Mouse (Mus musculus): Measurements from ENCODE around the gene Gm42906. TPM values are rescaled to one million over a fixed set of nuclear protein-coding genes. Genes with fewer than 3 reads are reported as not detected.

The Gm42906 gene
- polyA plus RNA-seq, 1 experiment from 2014 or later: not detected

DNA sequence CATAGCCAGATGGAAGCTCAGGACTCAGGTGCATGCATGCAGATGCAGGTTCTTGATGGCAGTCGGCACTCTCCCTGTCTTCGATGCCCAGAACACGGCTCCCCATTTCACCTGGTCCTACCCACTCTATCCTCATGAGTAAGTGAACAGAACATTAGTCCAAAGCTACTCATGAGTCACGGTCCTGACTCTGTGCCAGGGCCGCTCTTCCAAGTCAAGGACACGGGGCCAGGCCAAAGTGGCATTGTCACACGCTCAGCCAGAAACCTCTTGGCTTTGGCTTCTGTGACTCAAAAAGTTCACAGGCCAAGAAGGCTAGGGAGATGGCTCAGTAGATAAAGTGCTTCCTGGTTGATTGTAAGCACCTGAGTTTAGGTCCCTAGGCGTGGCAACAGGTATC lies 81.3 kb downstream of the Gm42906 start:
- no peaks in the 10 kb centered on the region for H3K27me3 ChIP-seq
- H3K27ac ChIP-seq: no peak overlapping the region
- no peak overlapping the region for H3K4me3 ChIP-seq
- no peaks in the 10 kb centered on the region for H3K9me3 ChIP-seq (replicated peaks)
- no peak for ATAC-seq (ENCODE audit: low FRiP score)
- WGBS: 90% methylated on average over 8 of the region's 8 CpGs
- no peak overlapping the region for H3K9ac ChIP-seq
- no peak overlapping the region for H3K4me2 ChIP-seq (replicated peaks)
- no peaks in the 10 kb centered on the region for H3K36me3 ChIP-seq
- no peaks in the 10 kb centered on the region for H3K4me1 ChIP-seq

DNA sequence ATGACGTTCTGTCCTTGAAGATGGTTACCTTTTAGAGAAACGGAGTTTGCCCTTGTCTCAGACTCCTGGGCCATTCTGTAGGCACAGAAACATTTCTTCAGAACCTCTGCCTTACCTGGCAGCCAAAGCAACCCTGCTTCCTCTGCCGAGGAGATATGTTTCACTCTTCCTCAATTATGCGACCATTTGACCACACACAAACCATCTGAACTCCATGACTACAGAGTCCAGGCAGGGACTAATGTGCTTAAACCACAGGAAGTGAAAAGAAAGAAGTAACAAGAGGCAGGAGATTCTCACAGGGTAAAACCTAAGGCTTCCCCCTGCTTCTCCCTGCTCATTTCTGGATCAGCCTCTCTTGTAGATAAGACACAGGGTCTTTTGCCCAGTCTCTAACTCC lies 83.2 kb downstream of the Gm42906 start:
- no peak overlapping the region for H3K9ac ChIP-seq
- no peaks in the 10 kb centered on the region for H3K36me3 ChIP-seq
- H3K4me2 ChIP-seq (replicated peaks): no peak overlapping the region
- no peaks in the 10 kb centered on the region for H3K27me3 ChIP-seq
- no peaks in the 10 kb centered on the region for H3K4me1 ChIP-seq
- no peak overlapping the region for H3K4me3 ChIP-seq
- WGBS: 85% methylated on average over 4 of the region's 4 CpGs
- no peaks in the 10 kb centered on the region for H3K9me3 ChIP-seq (replicated peaks)
- no peak for ATAC-seq (ENCODE audit: low FRiP score)
- no peak overlapping the region for H3K27ac ChIP-seq

DNA sequence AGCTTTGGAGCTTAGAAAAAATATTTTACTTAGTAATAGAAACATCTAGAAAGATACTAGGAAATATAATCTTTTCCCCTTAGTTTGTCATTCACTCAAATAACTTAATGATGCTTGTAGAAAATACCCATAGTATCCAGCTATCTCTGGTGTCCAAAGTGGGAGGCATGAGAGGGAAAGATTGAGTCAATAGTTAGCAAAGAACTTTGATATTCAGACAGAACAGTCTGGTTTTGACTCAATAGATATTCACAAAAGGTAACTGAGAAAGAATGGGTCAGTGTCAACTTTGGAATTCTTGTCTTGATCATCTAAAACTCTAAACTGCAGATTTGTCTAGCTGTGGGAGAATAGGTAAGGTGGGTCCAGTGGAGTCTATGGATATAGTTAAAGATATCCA lies 94.3 kb downstream of the Gm42906 start:
- no peak for ATAC-seq (ENCODE audit: low FRiP score)
- H3K4me1 ChIP-seq: no peaks in the 10 kb centered on the region
- no peaks in the 10 kb centered on the region for H3K27me3 ChIP-seq
- H3K36me3 ChIP-seq: no peaks in the 10 kb centered on the region
- no peak overlapping the region for H3K9ac ChIP-seq
- H3K27ac ChIP-seq: no peak overlapping the region
- no peak overlapping the region for H3K4me3 ChIP-seq
- no peak overlapping the region for H3K4me2 ChIP-seq (replicated peaks)
- no peaks in the 10 kb centered on the region for H3K9me3 ChIP-seq (replicated peaks)

DNA sequence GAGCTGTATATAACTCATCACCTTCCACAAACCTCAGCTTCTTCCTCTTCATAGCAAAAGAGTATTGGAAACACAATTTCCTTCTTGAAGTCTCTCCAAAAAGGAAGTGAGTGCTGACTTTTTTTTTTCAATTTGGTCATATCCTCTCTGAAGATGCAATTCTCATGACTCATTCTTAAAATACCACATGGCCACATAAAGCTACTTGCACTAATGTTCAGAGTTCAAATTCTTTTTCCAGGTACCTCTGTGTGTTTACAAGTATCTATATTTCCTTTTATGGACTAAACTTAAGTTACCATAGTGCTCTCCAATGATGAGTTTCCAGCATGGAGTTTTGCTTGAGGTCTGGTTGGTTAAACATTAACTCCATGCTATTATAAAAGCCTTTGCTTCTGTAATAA lies 94.8 kb downstream of the Gm42906 start:
- Histone ChIP-seq H3K9ac (no peak overlapping the region), H3K27me3 (no peaks in the 10 kb centered on the region), H3K9me3 (replicated peaks) (no peaks in the 10 kb centered on the region), H3K4me2 (replicated peaks) (no peak overlapping the region), H3K4me3 (no peak overlapping the region), H3K36me3 (no peaks in the 10 kb centered on the region), H3K27ac (no peak overlapping the region), H3K4me1 (no peaks in the 10 kb centered on the region)
- no peak for ATAC-seq (ENCODE audit: low FRiP score)

DNA sequence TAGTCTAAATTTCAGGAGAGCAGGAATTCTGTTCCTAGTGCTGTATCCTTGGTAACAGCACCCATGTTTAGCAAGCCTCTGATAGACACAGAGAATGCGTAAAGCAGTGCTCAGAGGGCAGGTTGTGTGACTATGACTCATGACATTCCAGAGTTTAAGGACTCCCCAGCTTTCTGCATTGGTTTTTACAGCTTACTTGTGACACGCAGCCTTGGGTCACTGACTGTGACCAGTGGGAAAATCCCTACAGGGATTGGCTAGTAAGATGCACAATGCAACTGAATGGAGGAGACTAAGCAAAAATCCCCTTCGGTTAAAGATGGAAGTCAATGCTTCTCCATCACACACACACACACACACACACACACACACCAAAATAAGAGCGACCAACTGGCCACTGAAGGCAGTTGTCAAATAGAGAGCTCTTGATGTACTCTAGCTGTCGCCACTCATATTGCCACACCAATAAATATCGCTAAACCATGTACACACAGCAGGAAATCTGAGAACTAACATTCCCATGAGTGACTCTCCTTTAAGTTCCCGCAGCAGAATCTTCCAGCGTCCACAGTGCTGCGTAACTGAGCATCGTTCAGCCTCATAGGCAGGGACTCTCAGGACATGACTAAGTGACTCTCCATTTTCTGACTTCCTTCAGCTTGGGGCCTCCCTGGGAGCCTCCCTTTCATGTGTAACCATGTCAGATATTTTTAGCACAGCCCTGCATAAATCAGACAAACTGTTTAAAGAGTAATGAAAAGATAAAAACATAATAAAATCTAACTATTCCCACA lies 112.0 kb downstream of the Gm42906 start:
- WGBS: 77% methylated on average over 10 of the region's 10 CpGs
- Histone ChIP-seq H3K36me3 (no peaks in the 10 kb centered on the region), H3K9ac (no peak overlapping the region), H3K27ac (no peak overlapping the region), H3K4me3 (no peak overlapping the region), H3K9me3 (replicated peaks) (no peaks in the 10 kb centered on the region), H3K4me2 (replicated peaks) (no peak overlapping the region), H3K27me3 (no peaks in the 10 kb centered on the region), H3K4me1 (no peaks in the 10 kb centered on the region)
- no peak for ATAC-seq (ENCODE audit: low FRiP score)

DNA sequence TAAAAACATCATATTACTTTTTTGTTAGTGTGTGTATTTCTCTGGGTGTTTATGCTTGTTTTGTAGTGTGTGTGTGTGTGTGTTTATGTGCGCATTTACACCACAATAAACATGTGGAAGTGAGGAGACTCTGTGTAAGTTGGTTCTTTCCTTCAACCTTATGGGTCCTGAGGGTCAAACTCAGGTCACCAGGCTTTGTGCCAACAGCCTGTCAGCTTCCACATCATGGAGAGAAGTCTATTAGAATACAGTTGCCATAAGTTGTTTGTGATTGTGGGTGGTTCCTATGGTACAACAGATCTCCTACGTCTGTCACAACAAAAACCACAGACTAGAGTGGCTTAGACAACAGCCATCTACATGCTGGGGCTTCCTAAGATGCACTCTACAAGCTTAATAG lies 127.7 kb downstream of the Gm42906 start:
- no peaks in the 10 kb centered on the region for H3K36me3 ChIP-seq
- no peaks in the 10 kb centered on the region for H3K4me1 ChIP-seq
- no peak overlapping the region for H3K4me2 ChIP-seq (replicated peaks)
- no peak for ATAC-seq (ENCODE audit: low FRiP score)
- no peak overlapping the region for H3K27ac ChIP-seq
- H3K9me3 ChIP-seq (replicated peaks): no peaks in the 10 kb centered on the region
- no peak overlapping the region for H3K9ac ChIP-seq
- WGBS: 78% methylated on average over 2 of the region's 2 CpGs
- H3K27me3 ChIP-seq: no peaks in the 10 kb centered on the region
- H3K4me3 ChIP-seq: no peak overlapping the region

DNA sequence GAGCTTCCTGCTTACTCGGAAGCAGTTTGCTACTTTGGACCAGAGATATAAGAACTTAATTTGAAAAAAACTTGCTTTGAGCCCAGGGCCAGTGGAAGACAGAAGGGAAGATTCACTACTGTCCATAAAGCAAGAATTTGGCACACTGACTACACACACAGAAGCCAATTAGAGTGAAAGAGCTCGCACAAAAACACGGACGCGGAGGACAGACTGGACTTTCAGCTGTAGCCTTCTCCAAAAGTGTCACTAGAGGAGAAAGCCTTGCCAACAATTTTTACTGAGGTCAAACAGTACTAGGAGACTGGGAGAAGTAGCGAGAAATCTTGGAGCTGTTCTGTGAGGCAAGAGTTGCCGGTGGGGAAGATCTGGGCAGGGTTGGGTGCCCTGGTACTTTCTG lies 128.4 kb downstream of the Gm42906 start:
- H3K4me3 ChIP-seq: no peak overlapping the region
- no peak overlapping the region for H3K4me2 ChIP-seq (replicated peaks)
- no peak overlapping the region for H3K27ac ChIP-seq
- ATAC-seq (ENCODE audit: low FRiP score): no peak
- no peaks in the 10 kb centered on the region for H3K27me3 ChIP-seq
- H3K9ac ChIP-seq: no peak overlapping the region
- H3K36me3 ChIP-seq: no peaks in the 10 kb centered on the region
- H3K4me1 ChIP-seq: no peaks in the 10 kb centered on the region
- no peaks in the 10 kb centered on the region for H3K9me3 ChIP-seq (replicated peaks)
- 94% methylated on average over 7 of the region's 7 CpGs for WGBS

DNA sequence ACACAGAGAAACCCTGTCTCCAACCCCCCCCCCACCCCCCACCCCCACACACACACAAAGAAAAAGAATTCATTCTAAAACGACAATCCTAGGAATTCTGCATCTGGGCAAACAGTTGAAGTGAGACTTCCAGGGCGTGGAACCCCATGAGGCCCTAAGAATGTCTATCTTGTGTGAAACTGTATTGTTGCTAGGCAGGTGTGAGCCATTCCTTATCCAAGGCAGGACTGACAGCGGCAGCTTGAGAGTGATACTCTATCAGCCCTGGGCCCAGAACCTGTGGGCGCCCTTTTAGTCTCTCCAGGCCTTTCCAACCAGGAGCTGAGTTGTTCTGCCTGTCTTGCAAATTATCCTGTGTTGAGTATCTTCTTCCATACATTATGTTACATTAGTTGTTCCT lies 129.6 kb downstream of the Gm42906 start:
- WGBS: 78% methylated on average over 4 of the region's 4 CpGs

DNA sequence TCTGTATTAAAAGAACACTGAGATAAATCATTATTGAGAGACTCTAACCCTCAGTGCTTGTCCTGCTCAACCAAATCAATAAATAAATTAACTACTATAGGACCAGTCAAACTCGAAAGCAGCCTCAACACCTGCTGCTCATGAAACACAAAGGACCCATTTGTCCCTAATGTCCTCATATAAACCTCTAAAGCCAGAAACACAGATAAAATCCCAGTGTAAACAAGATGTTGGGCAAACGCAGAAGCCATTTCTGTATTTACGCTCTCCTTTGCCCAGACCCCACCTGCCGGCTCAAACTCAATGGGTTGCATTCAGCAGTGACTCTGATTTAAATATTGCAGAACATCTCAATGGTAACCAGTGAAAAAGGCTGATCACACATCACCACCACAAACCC lies 131.7 kb downstream of the Gm42906 start:
- no peaks in the 10 kb centered on the region for H3K27me3 ChIP-seq
- no peak overlapping the region for H3K4me2 ChIP-seq (replicated peaks)
- H3K36me3 ChIP-seq: no peaks in the 10 kb centered on the region
- no peak overlapping the region for H3K27ac ChIP-seq
- ATAC-seq (ENCODE audit: low FRiP score): no peak
- no peaks in the 10 kb centered on the region; the same call in 1 of the 2 replicates for H3K9me3 ChIP-seq (replicated peaks)
- WGBS: 77% methylated on average over 4 of the region's 4 CpGs
- no peak overlapping the region for H3K9ac ChIP-seq
- no peak overlapping the region for H3K4me3 ChIP-seq
- no peaks in the 10 kb centered on the region for H3K4me1 ChIP-seq

More for the DNA sequence above, 129.6 kb downstream of the Gm42906 start:
- Histone ChIP-seq H3K4me1 (no peaks in the 10 kb centered on the region), H3K9ac (no peak overlapping the region), H3K27ac (no peak overlapping the region), H3K27me3 (no peaks in the 10 kb centered on the region), H3K4me2 (replicated peaks) (no peak overlapping the region), H3K36me3 (no peaks in the 10 kb centered on the region), H3K9me3 (replicated peaks) (no peaks in the 10 kb centered on the region), H3K4me3 (no peak overlapping the region)
- no peak for ATAC-seq (ENCODE audit: low FRiP score)

DNA sequence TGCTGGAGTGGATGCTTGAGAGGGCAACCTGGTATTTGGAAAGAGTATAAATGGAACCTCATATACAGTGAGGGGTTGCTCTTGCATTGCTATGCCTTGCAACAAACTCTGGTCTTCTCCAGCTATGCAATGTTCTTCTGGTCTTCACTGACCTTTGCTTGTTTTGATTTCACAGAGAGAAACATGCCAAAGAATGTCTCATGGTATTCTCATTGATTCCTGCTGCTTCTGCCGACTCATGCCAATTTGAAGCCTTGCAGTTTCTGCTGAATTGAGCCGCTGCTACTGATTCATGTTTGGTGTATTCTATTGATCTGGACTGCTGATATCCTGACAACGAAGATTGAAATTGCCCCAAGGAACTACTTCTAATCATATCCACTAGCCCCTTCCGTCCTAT lies 134.4 kb downstream of the Gm42906 start:
- Histone ChIP-seq H3K4me2 (replicated peaks) (no peak overlapping the region), H3K9ac (no peak overlapping the region), H3K27me3 (no peaks in the 10 kb centered on the region), H3K36me3 (no peaks in the 10 kb centered on the region), H3K4me3 (no peak overlapping the region), H3K4me1 (no peaks in the 10 kb centered on the region), H3K9me3 (replicated peaks) (no peaks in the 10 kb centered on the region; the same call in 1 of the 2 replicates), H3K27ac (no peak overlapping the region)
- no peak for ATAC-seq (ENCODE audit: low FRiP score)
- WGBS: 76% methylated on average over 4 of the region's 4 CpGs

DNA sequence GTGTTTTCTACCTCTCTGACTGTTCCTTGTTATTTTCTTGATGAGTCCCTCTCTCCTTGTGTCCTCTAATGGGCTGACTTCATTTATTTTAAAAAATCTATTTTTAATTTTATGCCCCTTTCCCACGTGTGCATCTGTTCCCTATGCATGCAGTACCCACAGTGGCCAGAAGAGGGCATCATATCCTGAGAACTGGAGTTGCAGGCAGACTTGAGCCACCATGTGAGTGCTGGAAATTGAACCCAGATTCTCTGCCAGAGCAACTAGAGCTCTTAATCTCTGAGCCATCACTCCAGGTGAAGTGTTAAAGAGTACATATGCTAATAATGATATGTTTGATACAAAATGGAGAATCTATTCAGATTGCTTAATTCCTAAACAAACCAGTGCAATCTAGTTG lies 135.7 kb downstream of the Gm42906 start:
- H3K4me3 ChIP-seq: no peak overlapping the region
- H3K9me3 ChIP-seq (replicated peaks): no peaks in the 10 kb centered on the region; the same call in 1 of the 2 replicates
- 12% methylated on average over 1 of the region's 1 CpGs for WGBS
- H3K4me1 ChIP-seq: no peaks in the 10 kb centered on the region
- H3K4me2 ChIP-seq (replicated peaks): no peak overlapping the region
- H3K36me3 ChIP-seq: no peaks in the 10 kb centered on the region
- no peak overlapping the region for H3K27ac ChIP-seq
- no peak for ATAC-seq (ENCODE audit: low FRiP score)
- H3K27me3 ChIP-seq: no peaks in the 10 kb centered on the region
- no peak overlapping the region for H3K9ac ChIP-seq

DNA sequence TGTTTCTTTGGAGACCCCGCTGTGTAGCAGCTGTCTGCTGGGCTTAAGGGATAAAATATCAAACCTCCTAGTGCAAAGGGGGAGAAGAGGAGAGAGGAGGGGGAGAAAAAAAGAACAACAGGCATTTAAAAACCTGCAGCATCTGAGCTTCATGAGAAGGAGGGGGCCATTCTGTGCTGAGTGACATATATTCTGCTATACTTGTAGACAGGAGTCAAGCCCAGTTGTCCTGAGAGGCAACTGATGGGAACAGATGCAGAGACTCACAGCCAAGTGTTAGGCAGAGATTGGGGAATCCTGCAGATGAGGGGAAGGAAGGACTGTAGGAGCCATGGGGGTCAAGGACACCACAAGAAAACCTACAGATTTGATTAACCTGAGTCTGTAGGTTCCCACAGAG lies 141.6 kb downstream of the Gm42906 start:
- 61% methylated on average over 1 of the region's 1 CpGs for WGBS
- Histone ChIP-seq H3K9me3 (replicated peaks) (no peaks in the 10 kb centered on the region), H3K4me2 (replicated peaks) (no peak overlapping the region), H3K36me3 (no peaks in the 10 kb centered on the region), H3K27ac (no peak overlapping the region), H3K27me3 (no peaks in the 10 kb centered on the region), H3K9ac (no peak overlapping the region), H3K4me1 (no peaks in the 10 kb centered on the region), H3K4me3 (no peak overlapping the region)
- no peak for ATAC-seq (ENCODE audit: low FRiP score)

DNA sequence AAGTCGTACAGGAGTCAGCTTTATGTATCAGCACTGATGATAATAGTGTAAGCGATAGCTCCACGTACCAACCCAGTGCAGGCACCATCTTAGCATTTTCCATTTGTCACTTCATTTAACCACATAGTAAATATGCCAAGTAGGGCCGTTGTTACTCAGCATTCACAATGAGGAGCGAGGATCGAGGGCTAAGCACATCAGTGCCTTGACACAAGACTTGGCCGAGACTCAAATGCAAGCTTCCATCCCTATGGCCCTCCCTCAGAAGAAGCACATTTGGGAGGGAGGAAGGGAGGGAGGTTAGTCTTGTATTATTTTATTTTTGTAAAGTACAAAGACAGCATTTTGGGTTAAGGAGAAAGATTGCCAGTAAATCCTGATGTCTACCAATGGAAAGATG lies 148.4 kb downstream of the Gm42906 start:
- Histone ChIP-seq H3K4me1 (no peaks in the 10 kb centered on the region), H3K4me2 (replicated peaks) (no peak overlapping the region), H3K9me3 (replicated peaks) (no peaks in the 10 kb centered on the region), H3K27me3 (no peaks in the 10 kb centered on the region), H3K4me3 (no peak overlapping the region), H3K27ac (no peak overlapping the region), H3K36me3 (no peaks in the 10 kb centered on the region), H3K9ac (no peak overlapping the region)
- no peak for ATAC-seq (ENCODE audit: low FRiP score)
- 87% methylated on average over 7 of the region's 7 CpGs for WGBS
